Mouse (Mus musculus): ENCODE data around the gene Mafb.

The Mafb gene

GRCm38 (mm10) chr2:160364128-160364650 lies 2.7 kb downstream of the Mafb start:
- no peak for DNase-seq (ENCODE audit: extremely low spot score, low spot score)

- DNase-seq (ENCODE audit: extremely low spot score, low spot score), result no peak
These were observed 3.7 kb downstream of the Mafb start for GRCm38 (mm10) chr2:160363201-160363600.

GRCm38 (mm10) chr2:160361442-160362121 lies 5.3 kb downstream of the Mafb start:
- DNase-seq (ENCODE audit: extremely low spot score, low spot score), result no peak

GRCm38 (mm10) chr2:160360234-160360874 lies 6.5 kb downstream of the Mafb start:
- no peak for DNase-seq (ENCODE audit: extremely low spot score, low spot score)

GRCm38 (mm10) chr2:160358896-160359295 lies 8.0 kb downstream of the Mafb start:
- no peak for DNase-seq (ENCODE audit: extremely low spot score, low spot score)

GRCm38 (mm10) chr2:160357442-160357841 lies 9.4 kb downstream of the Mafb start:
- no peak for DNase-seq (ENCODE audit: extremely low spot score, low spot score)

- peak; percentile 41 for DNase-seq (ENCODE audit: extremely low spot score, low spot score)
These were observed 10.7 kb downstream of the Mafb start for GRCm38 (mm10) chr2:160356132-160356531.

GRCm38 (mm10) chr2:160354319-160354718 lies 12.5 kb downstream of the Mafb start:
- no peak for DNase-seq (ENCODE audit: extremely low spot score, low spot score)

GRCm38 (mm10) chr2:160353581-160353980 lies 13.3 kb downstream of the Mafb start:
- no peak for DNase-seq (ENCODE audit: extremely low spot score, low spot score)

GRCm38 (mm10) chr2:160351038-160351574 lies 15.8 kb downstream of the Mafb start:
- no peak for DNase-seq (ENCODE audit: extremely low spot score, low spot score)

GRCm38 (mm10) chr2:160349578-160349977 lies 17.3 kb downstream of the Mafb start:
- no peak for DNase-seq (ENCODE audit: extremely low spot score, low spot score)

GRCm38 (mm10) chr2:160348796-160349195 lies 18.1 kb downstream of the Mafb start:
- peak; percentile 39 for DNase-seq (ENCODE audit: extremely low spot score, low spot score)

GRCm38 (mm10) chr2:160348072-160348604 lies 18.7 kb downstream of the Mafb start:
- DNase-seq (ENCODE audit: extremely low spot score, low spot score), result no peak

- no peak for DNase-seq (ENCODE audit: extremely low spot score, low spot score)
These were observed 21.2 kb downstream of the Mafb start for GRCm38 (mm10) chr2:160345644-160346043.

- no peak for DNase-seq (ENCODE audit: extremely low spot score, low spot score)
These were observed 26.7 kb downstream of the Mafb start for GRCm38 (mm10) chr2:160340121-160340520.

GRCm38 (mm10) chr2:160339595-160339994 lies 27.3 kb downstream of the Mafb start:
- no peak for DNase-seq (ENCODE audit: extremely low spot score, low spot score)

GRCm38 (mm10) chr2:160336053-160336452 lies 30.8 kb downstream of the Mafb start:
- no peak for DNase-seq (ENCODE audit: extremely low spot score, low spot score)

GRCm38 (mm10) chr2:160335043-160335442 lies 31.8 kb downstream of the Mafb start:
- DNase-seq (ENCODE audit: extremely low spot score, low spot score), result no peak

GRCm38 (mm10) chr2:160334111-160334661 lies 32.7 kb downstream of the Mafb start, which contains the start of gene Gm826:
Gene Gm826 (minus strand): TSS chr2:160334162.
- DNase-seq (ENCODE audit: extremely low spot score, low spot score), result no peak

GRCm38 (mm10) chr2:160332516-160333325 lies 34.1 kb downstream of the Mafb start:
- no peak for DNase-seq (ENCODE audit: extremely low spot score, low spot score)

GRCm38 (mm10) chr2:160328886-160329285 lies 38.0 kb downstream of the Mafb start:
- DNase-seq (ENCODE audit: extremely low spot score, low spot score), result no peak

Data from neural tube, embryonic 10.5 days (tissue).